Mouse (Mus musculus) E14TG2a.4 (cell line): ENCODE results near the gene Rhou.

Experiments used
- CTCF ChIP-seq: conservative IDR thresholded peaks from 2 replicates; pipeline ENCODE4 v1.5.1; 2014; ENCODE audit warnings: low read length
- NANOG ChIP-seq: IDR thresholded peaks from 2 replicates; pipeline ENCODE4 v1.6.1; 2014; ENCODE audit warnings: borderline replicate concordance, low read length, mixed read lengths

DNA sequence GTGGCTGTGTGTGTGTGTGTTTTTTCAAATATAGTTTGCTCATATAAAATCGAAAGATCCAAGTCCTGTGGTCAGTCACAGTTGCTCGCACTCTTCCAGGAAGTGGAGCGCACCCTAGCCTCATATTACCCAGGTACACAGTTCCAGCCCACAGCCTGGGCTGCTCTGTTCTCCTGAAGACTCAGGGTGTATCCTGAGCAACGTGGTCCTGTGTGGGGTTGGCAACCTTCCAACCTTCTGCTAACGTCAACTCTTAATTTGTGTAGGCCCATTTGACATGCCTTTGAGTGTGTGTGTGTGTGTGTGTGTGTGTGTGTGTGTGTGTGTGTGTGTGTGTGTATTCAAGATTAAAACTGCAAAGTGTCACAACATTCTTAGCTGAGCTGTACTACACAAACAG lies 43.6 kb downstream of the Rhou start:
- TF ChIP-seq CTCF: no peak
- TF ChIP-seq NANOG: no peak
